Mouse (Mus musculus) MEL (cell line): ENCODE measurements around the gene Aadacl2.

Source experiments
- CTCF ChIP-seq, 3 experiments: IDR thresholded peaks in 2 of 3; conservative IDR thresholded peaks in 1 of 3; 2 replicates each; pipeline ENCODE4 v1.5.1; 2011 to 2012; ENCODE audit warnings: low read length in 3 of 3, low read depth in 2 of 3, mild to moderate bottlenecking in 2 of 3, improper control_type of control experiment in 1 of 3, inconsistent platforms in 1 of 3, mixed read lengths in 1 of 3, moderate library complexity in 1 of 3; ENCODE audit not compliant: control insufficient read depth in 1 of 3, insufficient read depth in 1 of 3, poor library complexity in 1 of 3, severe bottlenecking in 1 of 3
- EP300 ChIP-seq, 2 experiments: IDR thresholded peaks; 2 replicates each; pipeline ENCODE4 v1.6.1; 2011; ENCODE audit warnings: improper control_type of control experiment in 2 of 2, low read length in 2 of 2, low read depth in 1 of 2, mild to moderate bottlenecking in 1 of 2
- HCFC1 ChIP-seq: IDR thresholded peaks from 2 replicates; pipeline ENCODE4 v1.6.1; 2012; ENCODE audit warnings: low read depth, mild to moderate bottlenecking, inconsistent platforms, low read length, improper control_type of control experiment, moderate library complexity
- MYC ChIP-seq: IDR thresholded peaks from 2 replicates; pipeline ENCODE4 v1.6.1; 2011; ENCODE audit warnings: low read depth, mild to moderate bottlenecking, low read length, improper control_type of control experiment, moderate library complexity
- POLR2A ChIP-seq, 2 experiments: IDR thresholded peaks; 2 replicates each; pipeline ENCODE4 v1.6.1; 2011 to 2012; ENCODE audit warnings: low read length in 2 of 2, mild to moderate bottlenecking in 2 of 2, control low read depth in 1 of 2, improper control_type of control experiment in 1 of 2, low read depth in 1 of 2, moderate library complexity in 1 of 2; ENCODE audit not compliant: control insufficient read depth in 1 of 2, insufficient read depth in 1 of 2, poor library complexity in 1 of 2
- RAD21 ChIP-seq: IDR thresholded peaks from 2 replicates; pipeline ENCODE4 v1.6.1; 2011; ENCODE audit warnings: mild to moderate bottlenecking, low read depth, low read length, improper control_type of control experiment
- SMC3 ChIP-seq: IDR thresholded peaks from 2 replicates; pipeline ENCODE4 v1.6.1; 2011; ENCODE audit warnings: low read depth, low read length, improper control_type of control experiment
- TAL1 ChIP-seq: IDR thresholded peaks from 2 replicates; pipeline ENCODE4 v1.6.1; 2012; ENCODE audit warnings: mild to moderate bottlenecking, inconsistent platforms, low read length, moderate library complexity, mixed read lengths
- USF2 ChIP-seq, 2 experiments: IDR thresholded peaks; 2 replicates each; pipeline ENCODE4 v1.6.1; 2011 to 2012; ENCODE audit warnings: improper control_type of control experiment in 2 of 2, low read length in 2 of 2, borderline replicate concordance in 1 of 2, inconsistent platforms in 1 of 2, low read depth in 1 of 2, mild to moderate bottlenecking in 1 of 2; ENCODE audit not compliant: insufficient read depth in 1 of 2
- ZC3H11A ChIP-seq: IDR thresholded peaks from 2 replicates; pipeline ENCODE4 v1.6.1; 2012; ENCODE audit warnings: low read depth, mild to moderate bottlenecking, inconsistent platforms, low read length, improper control_type of control experiment
- ZKSCAN1 ChIP-seq: IDR thresholded peaks from 2 replicates; pipeline ENCODE4 v1.6.1; 2012; ENCODE audit warnings: low read depth, mild to moderate bottlenecking, inconsistent platforms, low read length, improper control_type of control experiment, moderate library complexity
- ZNF384 ChIP-seq: IDR thresholded peaks from 2 replicates; pipeline ENCODE4 v1.6.1; 2012; ENCODE audit warnings: low read depth, mild to moderate bottlenecking, inconsistent platforms, low read length, improper control_type of control experiment

DNA sequence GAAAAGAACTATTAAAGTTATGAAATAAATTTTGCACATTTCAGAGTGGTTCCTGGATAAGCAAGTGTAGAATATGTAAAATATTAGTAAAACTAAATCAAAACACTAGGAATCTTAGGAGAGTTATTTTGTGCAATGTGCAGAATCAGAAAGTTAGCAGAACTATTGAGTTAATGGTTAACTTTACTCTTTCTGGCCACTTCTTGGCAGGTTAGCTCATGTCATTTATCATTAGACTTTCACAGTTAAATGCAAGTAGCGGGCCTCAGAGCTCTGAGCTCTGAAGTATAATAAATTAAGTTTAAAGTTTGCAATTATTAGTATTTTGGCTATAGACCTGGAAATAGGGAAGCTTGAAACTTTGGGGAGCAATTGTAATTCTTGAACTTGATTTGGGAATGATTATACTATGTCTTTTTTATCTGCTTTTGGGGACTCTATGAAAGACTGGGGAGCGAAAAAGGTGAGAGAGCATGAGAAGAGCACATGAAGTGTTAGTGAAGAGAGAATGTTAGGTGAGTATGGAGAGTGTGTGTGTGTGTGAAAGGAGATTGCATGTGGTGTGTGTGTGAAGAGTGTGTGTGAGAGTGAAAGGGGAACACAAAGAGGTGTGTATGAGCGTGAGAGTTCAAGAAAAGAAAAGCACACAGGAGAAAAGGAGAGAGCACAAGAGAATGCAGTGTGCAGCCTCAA lies 39.8 kb downstream of the Aadacl2 start:
- TF ChIP-seq ZC3H11A (no peak), POLR2A (IDR thresholded peaks at IDR 0.05; ENCODE audit: control insufficient read depth in 1 of 2, insufficient read depth in 1 of 2, low read depth in 1 of 2, low read length in 2 of 2, poor library complexity in 1 of 2) (no peak), CTCF (IDR thresholded peaks at IDR 0.05 in 2 of 3, conservative IDR thresholded peaks at IDR 0.05 in 1 of 3; ENCODE audit: control insufficient read depth in 1 of 3, insufficient read depth in 1 of 3, low read depth in 2 of 3, low read length in 3 of 3, poor library complexity in 1 of 3, severe bottlenecking in 1 of 3) (no peak), HCFC1 (no peak), EP300 (IDR thresholded peaks at IDR 0.05; ENCODE audit: low read depth in 1 of 2, low read length in 2 of 2) (no peak), MYC (no peak), ZNF384 (no peak), SMC3 (no peak), ZKSCAN1 (no peak), RAD21 (no peak), TAL1 (no peak), USF2 (IDR thresholded peaks at IDR 0.05; ENCODE audit: borderline replicate concordance in 1 of 2, insufficient read depth in 1 of 2, low read depth in 1 of 2, low read length in 2 of 2) (no peak)
